Mouse (Mus musculus) brain, embryonic 14.5 days (tissue): Measurements from ENCODE around the gene Hdgfl2.

Experiments
- CTCF ChIP-seq: fragments of 200-500 bp; IDR thresholded peaks from 2 replicates; pipeline ENCODE4 v1.5.1; 2012; ENCODE audit warnings: inconsistent platforms, mild to moderate bottlenecking, moderate library complexity, borderline replicate concordance; ENCODE audit not compliant: insufficient read depth, insufficient read length; ENCODE audit errors: extremely low read depth
- POLR2A ChIP-seq: fragments of 200-500 bp; IDR thresholded peaks from 2 replicates; pipeline ENCODE4 v1.6.1; 2012; ENCODE audit warnings: mild to moderate bottlenecking, inconsistent platforms, borderline replicate concordance; ENCODE audit not compliant: poor library complexity, insufficient read depth, insufficient read length, severe bottlenecking; ENCODE audit errors: extremely low read depth

DNA sequence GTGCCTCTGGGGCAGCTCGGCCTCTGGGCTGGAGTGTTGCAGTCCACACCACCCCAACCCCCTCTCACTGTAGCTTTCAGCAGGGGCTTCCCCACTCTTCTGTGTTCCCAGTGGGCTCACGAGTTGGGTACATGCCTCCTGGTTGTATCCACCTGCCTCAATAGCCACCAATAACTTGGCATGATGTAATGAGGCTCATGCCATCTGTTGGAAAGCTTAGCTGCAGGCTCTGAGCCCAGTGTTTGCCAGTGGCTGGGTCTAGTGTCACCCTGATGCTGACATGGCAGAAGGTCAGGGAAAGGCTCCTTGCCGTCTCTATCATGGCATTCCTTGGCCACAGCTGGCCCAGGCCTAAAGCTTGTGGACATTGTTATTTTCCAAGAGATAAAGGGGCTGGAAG lies 21.4 kb downstream of the Hdgfl2 start:
- no peak for TF ChIP-seq CTCF
- no peak for TF ChIP-seq POLR2A
